Mouse (Mus musculus) 3T3-L1 (cell line): ENCODE measurements around the gene Sars.

Source experiments
- DNase-seq: peaks from one replicate; pipeline ENCODE4 v3.0.0-alpha.2; 2015; ENCODE audit warnings: low read depth, low spot score

Gene Sars

GRCm38 (mm10) chr3:108444698-108445365, at the start of gene Sars:
Gene Sars (minus strand): TSS chr3:108445209.
- peak; percentile 95 for DNase-seq

GRCm38 (mm10) chr3:108489968-108490367, 45.0 kb upstream of the Sars start:
- peak; percentile 23 for DNase-seq

- DNase-seq = no peak
Observed at GRCm38 (mm10) chr3:108484749-108485148, 39.7 kb upstream of the Sars start.

- DNase-seq = no peak
Observed at GRCm38 (mm10) chr3:108478800-108479199, 33.8 kb upstream of the Sars start.

GRCm38 (mm10) chr3:108476761-108477619, 32.0 kb upstream of the Sars start:
- DNase-seq = no peak

GRCm38 (mm10) chr3:108475496-108475895, 30.5 kb upstream of the Sars start:
- DNase-seq = no peak

- no peak for DNase-seq
Observed at GRCm38 (mm10) chr3:108474969-108475368, 30.0 kb upstream of the Sars start.

GRCm38 (mm10) chr3:108467760-108468159, 22.8 kb upstream of the Sars start:
- peak; percentile 18 for DNase-seq

- DNase-seq = peak; percentile 39
Observed at GRCm38 (mm10) chr3:108466425-108466824, 21.4 kb upstream of the Sars start.

GRCm38 (mm10) chr3:108458866-108459265, 13.9 kb upstream of the Sars start:
- DNase-seq = no peak

- no peak for DNase-seq
Observed at GRCm38 (mm10) chr3:108458380-108458779, 13.4 kb upstream of the Sars start.

- no peak for DNase-seq
Observed at GRCm38 (mm10) chr3:108454172-108454571, 9.2 kb upstream of the Sars start.

GRCm38 (mm10) chr3:108451969-108452368, 7.0 kb upstream of the Sars start:
- DNase-seq = no peak

- no peak for DNase-seq
Observed at GRCm38 (mm10) chr3:108445366-108445705, 327 bp upstream of the Sars start.

GRCm38 (mm10) chr3:108444029-108444428, 980 bp downstream of the Sars start:
- peak; percentile 97 for DNase-seq

GRCm38 (mm10) chr3:108436380-108436714, 8.7 kb downstream of the Sars start:
- no peak for DNase-seq

GRCm38 (mm10) chr3:108435701-108436379, 9.2 kb downstream of the Sars start:
- DNase-seq = no peak

GRCm38 (mm10) chr3:108433881-108434495, 11.0 kb downstream of the Sars start:
- no peak for DNase-seq

GRCm38 (mm10) chr3:108433188-108433880, 11.7 kb downstream of the Sars start:
- DNase-seq = no peak

GRCm38 (mm10) chr3:108432542-108433187, 12.3 kb downstream of the Sars start:
- no peak for DNase-seq

- no peak for DNase-seq
Observed at GRCm38 (mm10) chr3:108425624-108426018, 19.4 kb downstream of the Sars start.
